Mouse (Mus musculus): Measurements from ENCODE around the gene Mctp2. TPM values are rescaled to one million over a fixed set of nuclear protein-coding genes. Genes with fewer than 3 reads are reported as not detected.

Mctp2 gene
- polyA plus RNA-seq, 1 experiment from 2014 or later = 4.1 TPM

- no peak overlapping the region; the same call in 1 of the 2 replicates for H3K27ac ChIP-seq
- DNase-seq (ENCODE audit: low spot score) (peak; percentile 74), ATAC-seq (replicated peaks; ENCODE audit: low FRiP score, low read depth) (no peak)
- no peaks in the 10 kb centered on the region for H3K36me3 ChIP-seq (ENCODE audit: insufficient read depth, low read length)
- 57% methylated on average over 13 of the region's 13 CpGs for WGBS
- no peak overlapping the region for H3K4me2 ChIP-seq (ENCODE audit: low read length)
- H3K27me3 ChIP-seq (ENCODE audit: insufficient read depth, low read length) = no peaks in the 10 kb centered on the region
- TF ChIP-seq CTCF (IDR thresholded peaks at IDR 0.05; ENCODE audit: low read depth) = no peak
- no peak overlapping the region for H3K9ac ChIP-seq (ENCODE audit: low read depth, low read length)
- no peaks in the 10 kb centered on the region; the same call in 1 of the 2 replicates for H3K4me1 ChIP-seq (replicated peaks; ENCODE audit: insufficient read depth, low read length)
- H3K4me3 ChIP-seq (replicated peaks; ENCODE audit: low read depth, low read length) = no peak overlapping the region
- no peaks in the 10 kb centered on the region for H3K9me3 ChIP-seq (replicated peaks; ENCODE audit: low read length)
Measured at GRCm38 (mm10) chr7:72165726-72166701, 140.4 kb downstream of the Mctp2 start.

- no peak overlapping the region for H3K27ac ChIP-seq
- ATAC-seq (replicated peaks; ENCODE audit: low FRiP score, low read depth) (no peak), DNase-seq (ENCODE audit: low spot score) (peak; percentile 70)
- H3K4me1 ChIP-seq (replicated peaks; ENCODE audit: insufficient read depth, low read length) = no peaks in the 10 kb centered on the region; the same call in 1 of the 2 replicates
- no peak for TF ChIP-seq CTCF (IDR thresholded peaks at IDR 0.05; ENCODE audit: low read depth)
- no peak overlapping the region for H3K4me2 ChIP-seq (ENCODE audit: low read length)
- H3K9me3 ChIP-seq (replicated peaks; ENCODE audit: low read length) = no peaks in the 10 kb centered on the region
- no peaks in the 10 kb centered on the region for H3K27me3 ChIP-seq (ENCODE audit: insufficient read depth, low read length)
- no peaks in the 10 kb centered on the region for H3K36me3 ChIP-seq (ENCODE audit: insufficient read depth, low read length)
- no peak overlapping the region for H3K9ac ChIP-seq (ENCODE audit: low read depth, low read length)
- WGBS = 9% methylated on average over 1 of the region's 1 CpGs
- no peak overlapping the region for H3K4me3 ChIP-seq (replicated peaks; ENCODE audit: low read depth, low read length)
Measured at GRCm38 (mm10) chr7:72162256-72162655, 144.2 kb downstream of the Mctp2 start.

- ATAC-seq (replicated peaks; ENCODE audit: low FRiP score, low read depth) (no peak), DNase-seq (ENCODE audit: low spot score) (peak; percentile 62)
- no peak overlapping the region for H3K4me2 ChIP-seq (ENCODE audit: low read length)
- H3K4me1 ChIP-seq (replicated peaks; ENCODE audit: insufficient read depth, low read length) = no peaks in the 10 kb centered on the region
- H3K9ac ChIP-seq (ENCODE audit: low read depth, low read length) = no peak overlapping the region
- TF ChIP-seq CTCF (IDR thresholded peaks at IDR 0.05; ENCODE audit: low read depth) = no peak
- no peaks in the 10 kb centered on the region for H3K36me3 ChIP-seq (ENCODE audit: insufficient read depth, low read length)
- WGBS = 22% methylated on average over 4 of the region's 4 CpGs
- no peaks in the 10 kb centered on the region for H3K27me3 ChIP-seq (ENCODE audit: insufficient read depth, low read length)
- no peak overlapping the region for H3K27ac ChIP-seq
- H3K4me3 ChIP-seq (replicated peaks; ENCODE audit: low read depth, low read length) = no peak overlapping the region
- H3K9me3 ChIP-seq (replicated peaks; ENCODE audit: low read length) = no peaks in the 10 kb centered on the region
Measured at GRCm38 (mm10) chr7:72159513-72160063, 146.8 kb downstream of the Mctp2 start.

- 39% methylated on average over 7 of the region's 7 CpGs for WGBS
- ATAC-seq (replicated peaks; ENCODE audit: low FRiP score, low read depth) (no peak), DNase-seq (ENCODE audit: low spot score) (peak; percentile 63)
- Histone ChIP-seq H3K27me3 (ENCODE audit: insufficient read depth, low read length) (no peaks in the 10 kb centered on the region), H3K27ac (no peak overlapping the region), H3K9me3 (replicated peaks; ENCODE audit: low read length) (no peaks in the 10 kb centered on the region), H3K4me1 (replicated peaks; ENCODE audit: insufficient read depth, low read length) (no peaks in the 10 kb centered on the region), H3K4me2 (ENCODE audit: low read length) (no peak overlapping the region), H3K9ac (ENCODE audit: low read depth, low read length) (no peak overlapping the region), H3K4me3 (replicated peaks; ENCODE audit: low read depth, low read length) (no peak overlapping the region), H3K36me3 (ENCODE audit: insufficient read depth, low read length) (no peaks in the 10 kb centered on the region)
- no peak for TF ChIP-seq CTCF (IDR thresholded peaks at IDR 0.05; ENCODE audit: low read depth)
Measured at GRCm38 (mm10) chr7:72150799-72151708, 155.4 kb downstream of the Mctp2 start.

- WGBS = 13% methylated on average over 3 of the region's 3 CpGs
- H3K4me1 ChIP-seq (replicated peaks; ENCODE audit: insufficient read depth, low read length) = no peaks in the 10 kb centered on the region
- no peak for ATAC-seq (replicated peaks; ENCODE audit: low FRiP score, low read depth)
- peak; percentile 82 for TF ChIP-seq CTCF (IDR thresholded peaks at IDR 0.05; ENCODE audit: low read depth)
- DNase-seq (ENCODE audit: low spot score) = peak; percentile 84
- no peaks in the 10 kb centered on the region for H3K9me3 ChIP-seq (replicated peaks; ENCODE audit: low read length)
- no peaks in the 10 kb centered on the region for H3K36me3 ChIP-seq (ENCODE audit: insufficient read depth, low read length)
- H3K4me3 ChIP-seq (replicated peaks; ENCODE audit: low read depth, low read length) = no peak overlapping the region
- H3K4me2 ChIP-seq (ENCODE audit: low read length) = no peak overlapping the region
- no peaks in the 10 kb centered on the region for H3K27me3 ChIP-seq (ENCODE audit: insufficient read depth, low read length)
- H3K9ac ChIP-seq (ENCODE audit: low read depth, low read length) = no peak overlapping the region
- no peak overlapping the region for H3K27ac ChIP-seq
Measured at GRCm38 (mm10) chr7:72149073-72149472, 157.3 kb downstream of the Mctp2 start.

- TF ChIP-seq CTCF (IDR thresholded peaks at IDR 0.05; ENCODE audit: low read depth) = no peak
- Histone ChIP-seq H3K4me2 (ENCODE audit: low read length) (no peak overlapping the region), H3K4me1 (replicated peaks; ENCODE audit: insufficient read depth, low read length) (no peaks in the 10 kb centered on the region), H3K36me3 (ENCODE audit: insufficient read depth, low read length) (no peaks in the 10 kb centered on the region), H3K27ac (no peak overlapping the region), H3K27me3 (ENCODE audit: insufficient read depth, low read length) (no peaks in the 10 kb centered on the region), H3K9ac (ENCODE audit: low read depth, low read length) (no peak overlapping the region), H3K4me3 (replicated peaks; ENCODE audit: low read depth, low read length) (no peak overlapping the region), H3K9me3 (replicated peaks; ENCODE audit: low read length) (no peaks in the 10 kb centered on the region)
- ATAC-seq (replicated peaks; ENCODE audit: low FRiP score, low read depth) (no peak), DNase-seq (ENCODE audit: low spot score) (no peak)
Measured at GRCm38 (mm10) chr7:72146849-72147248, 159.6 kb downstream of the Mctp2 start.

All from kidney, postnatal 0 days (tissue).